Mouse (Mus musculus): ENCODE measurements around the gene Hdac9. TPM values are rescaled to one million over a fixed set of nuclear protein-coding genes. Genes with fewer than 3 reads are reported as not detected.
"Not testable (repeated sequence)": the region's sequence is repeated elsewhere in the genome, so short reads cannot be mapped to it uniquely, and the experiment has no call there.

Gene Hdac9
- polyA plus RNA-seq, 1 experiment from 2014 or later, result 1.2 TPM

- Histone ChIP-seq H3K4me2 (no peak overlapping the region), H3K9ac (no peak overlapping the region), H3K27ac (no peak overlapping the region), H3K27me3 (no peaks in the 10 kb centered on the region), H3K36me3 (no peaks in the 10 kb centered on the region), H3K4me1 (replicated peaks) (no peaks in the 10 kb centered on the region), H3K9me3 (replicated peaks) (no peaks in the 10 kb centered on the region), H3K4me3 (replicated peaks) (no peak overlapping the region)
- ATAC-seq (ENCODE audit: low read depth) (no peak), DNase-seq (no peak)
- 60% methylated on average over 10 of the region's 10 CpGs for WGBS (ENCODE audit: insufficient replicate concordance)
Measured at GRCm38 (mm10) chr12:34472949-34473651, 443.8 kb downstream of the Hdac9 start.

GRCm38 (mm10) chr12:34472542-34472941 is 444.4 kb downstream of the Hdac9 start:
- Histone ChIP-seq H3K9ac (no peak overlapping the region), H3K36me3 (no peaks in the 10 kb centered on the region), H3K4me3 (replicated peaks) (no peak overlapping the region), H3K27me3 (no peaks in the 10 kb centered on the region), H3K4me2 (no peak overlapping the region), H3K4me1 (replicated peaks) (no peaks in the 10 kb centered on the region), H3K9me3 (replicated peaks) (no peaks in the 10 kb centered on the region), H3K27ac (no peak overlapping the region)
- DNase-seq, result no peak
- ATAC-seq (ENCODE audit: low read depth), result no peak
- 58% methylated on average over 4 of the region's 4 CpGs for WGBS (ENCODE audit: insufficient replicate concordance)

- Histone ChIP-seq H3K27ac (no peak overlapping the region), H3K4me3 (replicated peaks) (no peak overlapping the region), H3K36me3 (no peaks in the 10 kb centered on the region), H3K27me3 (no peaks in the 10 kb centered on the region), H3K9me3 (replicated peaks) (no peaks in the 10 kb centered on the region), H3K9ac (no peak overlapping the region), H3K4me1 (replicated peaks) (no peaks in the 10 kb centered on the region), H3K4me2 (no peak overlapping the region)
- ATAC-seq (ENCODE audit: low read depth) (no peak), DNase-seq (no peak)
- WGBS (ENCODE audit: insufficient replicate concordance), result 50% methylated on average over 1 of the region's 1 CpGs
Measured at GRCm38 (mm10) chr12:34461728-34462127, 455.2 kb downstream of the Hdac9 start.

GRCm38 (mm10) chr12:34452643-34453042 is 464.3 kb downstream of the Hdac9 start:
- H3K27ac ChIP-seq, result no peak overlapping the region
- H3K9ac ChIP-seq, result no peak overlapping the region
- H3K9me3 ChIP-seq (replicated peaks), result no peaks in the 10 kb centered on the region
- ATAC-seq (ENCODE audit: low read depth) (no peak), DNase-seq (no peak)
- H3K4me1 ChIP-seq (replicated peaks), result no peaks in the 10 kb centered on the region
- no peak overlapping the region for H3K4me3 ChIP-seq (replicated peaks)
- H3K27me3 ChIP-seq, result no peaks in the 10 kb centered on the region
- 76% methylated on average over 5 of the region's 5 CpGs for WGBS (ENCODE audit: insufficient replicate concordance)
- no peak overlapping the region for H3K4me2 ChIP-seq
- no peaks in the 10 kb centered on the region for H3K36me3 ChIP-seq

- DNase-seq, result no peak
- no peak overlapping the region for H3K27ac ChIP-seq
- H3K9ac ChIP-seq, result no peak overlapping the region
- H3K36me3 ChIP-seq, result no peaks in the 10 kb centered on the region
- 40% methylated on average over 2 of the region's 2 CpGs for WGBS (ENCODE audit: insufficient replicate concordance)
- ATAC-seq (ENCODE audit: low read depth), result no peak
- H3K27me3 ChIP-seq, result no peaks in the 10 kb centered on the region
- no peak overlapping the region for H3K4me3 ChIP-seq (replicated peaks)
- H3K4me1 ChIP-seq (replicated peaks), result no peaks in the 10 kb centered on the region
- no peak overlapping the region for H3K4me2 ChIP-seq
- H3K9me3 ChIP-seq (replicated peaks), result no peaks in the 10 kb centered on the region
Measured at GRCm38 (mm10) chr12:34451198-34451597, 465.7 kb downstream of the Hdac9 start.

GRCm38 (mm10) chr12:34444724-34445123 is 472.2 kb downstream of the Hdac9 start:
- not testable (repeated sequence) for H3K4me2 ChIP-seq; H3K4me1 ChIP-seq (replicated peaks); H3K27ac ChIP-seq; ATAC-seq (ENCODE audit: low read depth); H3K4me3 ChIP-seq (replicated peaks); H3K9me3 ChIP-seq (replicated peaks); DNase-seq; H3K27me3 ChIP-seq; H3K9ac ChIP-seq; H3K36me3 ChIP-seq
- 88% methylated on average over 1 of the region's 1 CpGs for WGBS (ENCODE audit: insufficient replicate concordance)

GRCm38 (mm10) chr12:34440930-34441329 is 476.0 kb downstream of the Hdac9 start:
- no peaks in the 10 kb centered on the region for H3K36me3 ChIP-seq
- no peaks in the 10 kb centered on the region for H3K9me3 ChIP-seq (replicated peaks)
- no peak overlapping the region for H3K9ac ChIP-seq
- no peak overlapping the region for H3K4me3 ChIP-seq (replicated peaks)
- ATAC-seq (ENCODE audit: low read depth), result no peak
- WGBS (ENCODE audit: insufficient replicate concordance), result 51% methylated on average over 8 of the region's 8 CpGs
- no peak overlapping the region for H3K27ac ChIP-seq
- H3K4me1 ChIP-seq (replicated peaks), result no peaks in the 10 kb centered on the region
- no peak overlapping the region for H3K4me2 ChIP-seq
- DNase-seq, result no peak
- H3K27me3 ChIP-seq, result no peaks in the 10 kb centered on the region

- no peaks in the 10 kb centered on the region for H3K9me3 ChIP-seq (replicated peaks)
- ATAC-seq (ENCODE audit: low read depth) (no peak), DNase-seq (no peak)
- H3K4me2 ChIP-seq, result no peak overlapping the region
- no peaks in the 10 kb centered on the region for H3K4me1 ChIP-seq (replicated peaks)
- no peak overlapping the region for H3K9ac ChIP-seq
- H3K27ac ChIP-seq, result no peak overlapping the region
- H3K27me3 ChIP-seq, result no peaks in the 10 kb centered on the region
- no peaks in the 10 kb centered on the region for H3K36me3 ChIP-seq
- 10% methylated on average over 6 of the region's 6 CpGs for WGBS (ENCODE audit: insufficient replicate concordance)
- no peak overlapping the region for H3K4me3 ChIP-seq (replicated peaks)
Measured at GRCm38 (mm10) chr12:34432919-34433318, 484.0 kb downstream of the Hdac9 start.

GRCm38 (mm10) chr12:34432461-34432860 is 484.4 kb downstream of the Hdac9 start:
- Histone ChIP-seq H3K36me3 (no peaks in the 10 kb centered on the region), H3K9ac (no peak overlapping the region), H3K27me3 (no peaks in the 10 kb centered on the region), H3K4me1 (replicated peaks) (no peaks in the 10 kb centered on the region), H3K4me3 (replicated peaks) (no peak overlapping the region), H3K4me2 (no peak overlapping the region), H3K9me3 (replicated peaks) (no peaks in the 10 kb centered on the region), H3K27ac (no peak overlapping the region)
- WGBS (ENCODE audit: insufficient replicate concordance), result 38% methylated on average over 5 of the region's 5 CpGs
- ATAC-seq (ENCODE audit: low read depth) (no peak), DNase-seq (no peak)

- Histone ChIP-seq H3K9me3 (replicated peaks) (no peaks in the 10 kb centered on the region), H3K4me3 (replicated peaks) (no peak overlapping the region), H3K4me2 (no peak overlapping the region), H3K27ac (no peak overlapping the region), H3K36me3 (no peaks in the 10 kb centered on the region), H3K9ac (no peak overlapping the region), H3K4me1 (replicated peaks) (no peaks in the 10 kb centered on the region), H3K27me3 (no peaks in the 10 kb centered on the region)
- WGBS (ENCODE audit: insufficient replicate concordance), result 54% methylated on average over 5 of the region's 5 CpGs
- ATAC-seq (ENCODE audit: low read depth) (no peak), DNase-seq (no peak)
Measured at GRCm38 (mm10) chr12:34431832-34432231, 485.1 kb downstream of the Hdac9 start.

GRCm38 (mm10) chr12:34425468-34425867 is 491.4 kb downstream of the Hdac9 start:
- Histone ChIP-seq H3K27ac (no peak overlapping the region), H3K4me2 (no peak overlapping the region), H3K27me3 (no peaks in the 10 kb centered on the region), H3K9ac (no peak overlapping the region), H3K4me3 (replicated peaks) (no peak overlapping the region), H3K36me3 (no peaks in the 10 kb centered on the region), H3K9me3 (replicated peaks) (no peaks in the 10 kb centered on the region), H3K4me1 (replicated peaks) (no peaks in the 10 kb centered on the region)
- WGBS (ENCODE audit: insufficient replicate concordance), result 64% methylated on average over 2 of the region's 2 CpGs
- DNase-seq (no peak), ATAC-seq (ENCODE audit: low read depth) (no peak)

GRCm38 (mm10) chr12:34408139-34408538 is 508.8 kb downstream of the Hdac9 start:
- H3K9ac ChIP-seq, result no peak overlapping the region
- H3K4me1 ChIP-seq (replicated peaks), result no peaks in the 10 kb centered on the region
- H3K27me3 ChIP-seq, result no peaks in the 10 kb centered on the region
- H3K4me2 ChIP-seq, result no peak overlapping the region
- DNase-seq, result no peak
- 54% methylated on average over 3 of the region's 3 CpGs for WGBS (ENCODE audit: insufficient replicate concordance)
- no peaks in the 10 kb centered on the region for H3K36me3 ChIP-seq
- H3K4me3 ChIP-seq (replicated peaks), result no peak overlapping the region
- no peaks in the 10 kb centered on the region for H3K9me3 ChIP-seq (replicated peaks)
- H3K27ac ChIP-seq, result no peak overlapping the region
- ATAC-seq (ENCODE audit: low read depth), result no peak
